Mouse (Mus musculus) erythroid progenitor cell, adult 5-6 weeks (primary cell): Measurements from ENCODE around the gene Ficd. TPM values are rescaled to one million over a fixed set of nuclear protein-coding genes. Genes with fewer than 3 reads are reported as not detected.
A peak's percentile ranks its signal among the peaks of the same experiment; 100 is the strongest.
"Not testable (repeated sequence)": the region's sequence is repeated elsewhere in the genome, so short reads cannot be mapped to it uniquely, and the experiment has no call there.

Experiments
- ATAC-seq: replicated peaks from 2 replicates; pipeline ENCODE4 v1.8.0; 2016; ENCODE audit warnings: moderate number of reproducible peaks, mild to moderate bottlenecking, moderate TSS enrichment, inconsistent platforms; ENCODE audit not compliant: poor library complexity, low FRiP score, severe bottlenecking
- total RNA-seq, 2 experiments: library from RNA; stranded (forward) in 1 of 2; stranded (reverse) in 1 of 2; fragments of 150-400 nt in 1 of 2; fragments of 186-747, 209-891 nt in 1 of 2; gene quantifications; 2 replicates each; pipeline versions ENCODE4 v1.2.3 to v1.2.4; 2015 to 2017; ENCODE audit warnings: low replicate concordance in 2 of 2

Ficd gene
- total RNA-seq, 2 experiments from 2014 or later = 0.30 TPM; not detected in 1

DNA sequence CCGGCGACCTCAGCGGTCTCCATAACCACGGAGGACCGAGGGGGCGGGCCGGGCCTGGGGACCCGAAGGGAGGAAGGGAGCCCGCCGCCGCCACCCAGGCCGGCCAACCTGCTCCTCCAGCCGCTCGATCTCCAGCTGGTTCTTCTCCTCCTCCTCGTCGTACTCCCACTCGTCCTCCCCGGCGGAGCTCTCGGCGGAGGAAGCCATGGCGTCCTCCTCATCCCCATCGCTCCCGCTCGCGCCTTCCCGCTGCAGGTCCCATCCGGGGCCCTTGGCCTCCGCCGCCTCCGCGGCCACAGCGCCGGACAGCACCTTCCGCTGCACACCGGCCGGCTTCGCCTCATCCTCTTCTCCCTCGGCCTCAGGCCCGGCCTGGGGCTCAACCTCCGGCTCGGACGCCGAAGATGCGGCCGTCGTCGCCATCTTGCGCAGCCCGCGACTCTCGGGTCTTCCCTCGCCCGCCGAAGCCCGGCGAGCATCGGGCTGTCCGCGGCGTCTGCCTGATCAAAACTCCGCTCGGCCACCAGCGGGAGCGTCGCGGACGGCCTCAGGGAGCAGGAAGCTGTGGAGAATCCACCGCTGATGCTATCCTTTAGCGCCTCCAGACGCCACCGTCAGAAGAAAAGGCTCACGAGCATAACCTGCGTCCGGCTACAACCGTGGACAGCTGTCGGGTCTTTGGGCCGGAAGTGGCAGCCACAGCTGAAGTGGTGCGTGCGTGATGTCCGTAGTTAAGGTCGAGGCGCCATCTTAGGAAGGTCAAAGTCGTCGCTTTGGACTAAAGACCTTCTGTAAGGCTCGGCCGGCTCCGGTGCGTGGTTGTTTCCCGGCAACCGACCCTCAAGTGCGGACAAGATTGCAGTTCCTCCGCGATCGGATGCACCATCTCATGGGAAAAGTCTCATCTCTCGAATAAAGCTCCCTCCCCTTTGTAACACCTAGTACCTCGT is 35.9 kb downstream of the Ficd start:
- ATAC-seq = peak; percentile 81

GRCm38 (mm10) chr5:113772450-113772895 is 36.9 kb downstream of the Ficd start, which contains the start of the genes Sart3 and Iscu:
Gene Sart3, minus strand, starts transcription at chr5:113772510.
Gene Iscu, plus strand, starts transcription at chr5:113772748.
- peak; percentile 80 for ATAC-seq

DNA sequence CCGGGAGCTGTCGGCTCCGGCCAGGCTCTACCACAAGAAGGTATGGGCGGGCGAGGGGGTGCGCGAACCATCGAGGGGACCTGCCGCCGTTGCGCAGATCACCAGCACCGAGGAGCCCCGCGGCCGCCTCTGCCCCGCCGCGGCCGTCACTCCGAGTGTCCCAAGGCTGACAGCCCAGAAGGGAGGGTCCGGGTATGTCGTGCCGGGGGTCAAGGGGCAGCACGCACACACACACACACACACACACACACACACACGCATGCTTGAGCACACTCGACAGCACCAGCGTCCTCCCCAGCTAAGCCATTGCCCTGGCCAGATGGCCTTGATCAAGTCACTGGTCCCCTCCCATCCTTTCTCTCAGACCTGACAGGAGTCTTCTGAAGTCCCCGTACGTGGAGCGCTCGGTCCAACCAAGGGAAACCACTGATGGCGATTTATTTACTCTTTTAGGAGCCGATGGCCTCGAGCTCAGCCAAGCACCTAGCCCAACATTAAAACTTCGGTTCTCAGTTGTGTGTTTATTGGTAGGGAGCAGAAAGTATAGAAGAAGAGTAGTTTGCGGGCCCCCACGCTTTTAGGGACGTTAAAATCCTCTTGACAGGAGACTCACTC is 37.4 kb downstream of the Ficd start:
- ATAC-seq = no peak

- ATAC-seq = peak; percentile 70
These were observed 38.1 kb downstream of the Ficd start for GRCm38 (mm10) chr5:113773664-113774063.

DNA sequence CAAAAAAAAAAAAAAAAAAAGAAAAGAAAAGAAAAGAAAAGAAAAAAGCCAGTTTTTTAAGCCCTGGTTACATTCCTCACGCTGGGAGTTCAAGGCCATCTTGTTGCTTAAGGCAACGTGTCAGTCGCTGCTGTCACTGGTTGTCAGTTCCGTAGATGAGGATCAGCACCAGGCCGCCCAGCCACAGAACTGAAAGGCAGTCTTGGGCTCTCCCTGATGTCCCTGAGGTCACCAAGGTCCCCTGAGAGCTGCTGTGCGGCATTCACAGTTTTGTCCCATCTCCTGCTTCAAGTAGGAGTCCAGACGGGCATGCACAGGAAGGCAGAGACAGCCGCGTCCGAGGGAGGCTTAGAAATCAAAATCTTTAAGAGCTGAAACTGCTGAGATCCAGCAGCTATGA is 40.0 kb downstream of the Ficd start:
- no peak for ATAC-seq

- no peak for ATAC-seq
These were observed 40.7 kb downstream of the Ficd start for GRCm38 (mm10) chr5:113776128-113776895.

- ATAC-seq = no peak
These were observed 41.3 kb downstream of the Ficd start for GRCm38 (mm10) chr5:113776896-113777226.

GRCm38 (mm10) chr5:113777728-113778127 is 42.1 kb downstream of the Ficd start:
- not testable (repeated sequence) for ATAC-seq

DNA sequence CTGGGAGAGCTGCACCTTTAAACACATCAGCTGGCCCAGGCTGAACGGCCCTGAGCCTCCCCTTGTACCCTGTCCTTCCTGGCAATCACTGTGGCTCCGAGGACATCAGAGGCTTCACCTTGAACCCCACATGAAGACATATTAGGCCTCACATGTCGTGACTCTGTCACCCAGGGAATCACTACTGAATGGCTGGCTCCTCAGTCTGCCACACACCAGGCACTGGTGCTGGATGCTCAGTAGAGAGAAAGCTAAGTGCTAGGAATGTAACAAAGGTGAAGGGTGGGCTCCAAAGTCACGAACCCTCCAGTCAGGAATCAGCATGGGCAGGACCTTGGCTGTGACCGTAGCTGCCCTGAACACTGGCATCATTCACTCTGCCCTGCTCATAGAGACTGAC is 44.0 kb downstream of the Ficd start:
- ATAC-seq = no peak

- peak; percentile 33; the same call in 1 of the 2 replicates for ATAC-seq
These were observed 44.6 kb downstream of the Ficd start for GRCm38 (mm10) chr5:113780082-113780752.

DNA sequence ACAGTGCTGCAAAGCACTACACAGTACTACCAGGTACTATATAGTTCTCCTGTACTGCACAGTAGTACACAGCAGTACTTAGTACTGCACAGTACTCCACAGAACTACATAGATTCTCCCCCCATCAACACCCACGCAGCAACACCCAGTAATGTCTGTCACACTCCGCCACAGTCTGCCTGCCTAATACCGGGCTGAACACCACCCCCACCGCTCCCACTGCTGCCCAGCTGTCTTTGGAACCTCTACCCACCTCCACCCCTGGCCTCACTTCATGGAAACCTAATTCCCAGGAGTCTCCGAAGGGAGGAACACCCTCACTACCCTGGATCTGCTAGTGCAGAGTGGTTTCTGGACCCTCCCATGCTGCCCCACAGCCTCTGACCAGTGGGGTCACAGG is 45.2 kb downstream of the Ficd start:
- ATAC-seq = no peak

DNA sequence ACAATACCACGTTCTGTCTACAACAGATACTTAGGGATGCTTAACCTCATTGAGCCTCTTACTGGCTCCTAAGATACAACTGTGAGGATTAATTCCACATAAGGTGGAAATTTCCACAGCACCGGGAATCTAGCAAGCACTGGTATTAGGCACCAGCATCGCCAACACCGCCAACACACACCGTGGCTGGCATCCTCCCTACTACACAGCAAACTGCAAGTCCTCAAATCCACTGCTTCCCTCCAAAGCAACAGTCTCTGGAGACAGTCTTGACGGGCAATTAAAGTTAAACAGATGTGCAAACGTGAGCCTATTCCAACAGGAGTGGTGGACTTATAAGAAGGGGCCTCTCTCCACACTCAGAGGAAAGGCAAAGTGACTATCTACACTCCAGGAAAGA is 45.7 kb downstream of the Ficd start:
- no peak for ATAC-seq

GRCm38 (mm10) chr5:113781875-113782274 is 46.3 kb downstream of the Ficd start:
- no peak for ATAC-seq

DNA sequence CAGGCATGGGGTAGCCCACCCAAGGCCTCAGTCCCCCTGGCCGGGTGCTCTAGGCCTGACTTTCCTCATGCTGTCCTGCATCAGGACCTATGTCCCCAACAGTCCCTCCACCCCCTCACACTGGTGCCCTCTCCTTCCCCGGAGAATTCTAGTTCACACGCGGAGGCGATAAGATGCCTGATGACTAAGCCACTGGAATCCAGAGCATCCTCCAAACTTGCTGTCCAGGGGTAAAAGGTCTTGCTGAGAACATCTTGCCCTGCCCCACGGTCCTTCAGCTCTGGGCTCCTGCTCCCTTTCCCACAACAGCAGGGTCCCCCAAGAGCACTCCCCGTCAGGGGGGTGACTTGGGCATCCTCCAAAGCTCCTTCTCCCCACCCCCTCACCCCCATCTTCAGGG is 47.0 kb downstream of the Ficd start:
- no peak for ATAC-seq

DNA sequence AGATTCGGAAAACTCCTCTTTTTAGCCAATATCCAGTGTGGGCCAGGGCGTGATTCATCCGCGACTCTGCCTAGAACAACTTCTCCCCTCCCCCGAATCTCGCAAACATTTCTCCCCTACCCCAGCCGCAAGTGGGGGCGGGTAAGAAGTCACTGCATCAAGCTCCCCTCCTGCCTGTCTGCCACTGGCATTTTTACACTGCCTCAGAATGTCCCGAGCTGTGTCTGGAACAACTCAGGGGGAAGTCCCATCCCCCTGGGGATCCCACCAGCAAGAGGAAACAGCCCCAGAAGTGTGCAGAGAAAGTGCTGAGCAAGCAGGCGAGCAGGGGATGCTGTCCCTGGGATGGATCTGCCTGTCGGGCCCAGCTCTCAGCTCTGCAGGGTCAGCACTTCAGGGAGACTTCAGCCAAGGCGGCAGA is 48.0 kb downstream of the Ficd start:
- ATAC-seq = no peak

- not testable (repeated sequence) for ATAC-seq
These were observed 48.5 kb downstream of the Ficd start for GRCm38 (mm10) chr5:113784104-113784503.

GRCm38 (mm10) chr5:113786985-113787384 is 51.4 kb downstream of the Ficd start:
- no peak for ATAC-seq

DNA sequence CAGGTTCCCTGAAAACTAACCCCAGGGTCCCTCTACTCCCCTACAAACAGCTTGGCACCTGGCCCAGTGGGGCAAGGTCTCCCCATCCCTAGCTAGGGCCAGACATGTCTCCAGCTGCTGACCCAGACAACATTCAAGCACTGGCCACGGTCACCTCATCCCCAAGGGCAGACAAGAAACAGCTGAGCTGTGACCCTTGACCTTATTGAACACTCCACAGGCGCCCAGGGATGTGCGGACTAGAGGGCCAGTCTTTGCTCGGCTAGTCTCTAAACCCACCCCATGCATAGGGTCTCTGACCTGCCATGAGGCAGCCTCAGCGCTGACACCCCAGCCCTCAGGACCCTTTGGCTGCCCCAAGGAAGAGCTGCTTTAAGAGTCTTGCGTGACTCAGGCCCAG is 53.0 kb downstream of the Ficd start:
- no peak for ATAC-seq

DNA sequence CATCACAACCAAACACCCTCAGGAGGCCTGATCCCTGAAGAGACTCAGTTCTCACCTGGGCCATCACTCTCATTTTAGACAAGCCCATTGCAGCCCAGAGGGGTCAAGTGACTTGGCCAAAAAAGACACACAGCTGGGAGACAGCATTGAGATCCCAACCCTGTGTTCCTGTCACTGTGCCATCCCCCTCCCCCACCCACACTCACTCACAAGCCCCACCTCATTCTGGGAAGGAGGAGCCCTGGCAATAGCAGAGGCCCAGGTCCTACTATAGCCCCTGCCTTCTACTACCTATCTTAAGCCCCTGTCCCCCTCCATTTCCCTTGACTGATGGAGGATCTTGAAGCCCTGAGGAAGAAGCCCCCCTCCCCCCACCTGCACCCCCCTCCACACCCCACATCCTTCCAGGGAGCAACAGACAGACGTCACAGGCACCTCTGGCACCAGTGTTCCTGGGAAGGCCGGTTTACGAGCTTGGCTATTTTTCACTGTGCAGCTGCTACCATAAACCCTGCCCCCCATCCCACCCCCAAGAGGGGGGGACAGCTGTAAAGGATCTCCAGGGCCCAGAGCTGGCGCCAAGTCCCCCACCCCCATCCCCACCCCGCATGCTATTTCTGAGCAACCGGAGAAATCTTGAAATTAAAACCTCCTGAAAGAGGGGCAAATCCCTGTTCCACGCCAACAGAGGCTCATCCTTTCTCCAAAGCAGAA is 53.6 kb downstream of the Ficd start:
- no peak for ATAC-seq
